Mouse (Mus musculus): ENCODE measurements around the gene Fam171a1. TPM values are rescaled to one million over a fixed set of nuclear protein-coding genes. Genes with fewer than 3 reads are reported as not detected.
"Not testable (repeated sequence)": the region's sequence is repeated elsewhere in the genome, so short reads cannot be mapped to it uniquely, and the experiment has no call there.

Gene Fam171a1
- polyA plus RNA-seq, 1 experiment from 2014 or later, result 39.6 TPM

GRCm38 (mm10) chr2:3195511-3195910, 81.5 kb downstream of the Fam171a1 start:
- no peak for TF ChIP-seq CTCF (IDR thresholded peaks at IDR 0.05)
- TF ChIP-seq EP300 (IDR thresholded peaks at IDR 0.05), result no peak
- H3K4me2 ChIP-seq (replicated peaks; ENCODE audit: low read depth, low read length), result no peak overlapping the region
- H3K36me3 ChIP-seq (ENCODE audit: insufficient read depth, low read length), result peaks cover 20% of the 10 kb centered on the region; the same call in 1 of the 2 replicates
- H3K4me3 ChIP-seq (ENCODE audit: low read depth, low read length), result no peak overlapping the region
- H3K9me3 ChIP-seq (ENCODE audit: low read length), result no peaks in the 10 kb centered on the region
- no peaks in the 10 kb centered on the region for H3K27me3 ChIP-seq (replicated peaks; ENCODE audit: insufficient read depth, low read length)
- H3K4me1 ChIP-seq (ENCODE audit: insufficient read depth, low read depth, low read length), result 0 out of 2 replicates have a peak, but pooled peaks cover 3% of the 10 kb centered on the region
- H3K27ac ChIP-seq (ENCODE audit: low read length), result no peak overlapping the region
- WGBS, result 83% methylated on average over 5 of the region's 5 CpGs
- ATAC-seq, result no peak
- DNase-seq (ENCODE audit: low spot score), result no peak
- no peak overlapping the region for H3K9ac ChIP-seq (replicated peaks; ENCODE audit: low read depth)

GRCm38 (mm10) chr2:3200422-3200821, 86.4 kb downstream of the Fam171a1 start:
- 85% methylated on average over 4 of the region's 4 CpGs for WGBS
- DNase-seq (ENCODE audit: low spot score), result no peak
- Histone ChIP-seq H3K27ac (ENCODE audit: low read length) (no peak overlapping the region), H3K4me2 (replicated peaks; ENCODE audit: low read depth, low read length) (no peak overlapping the region), H3K27me3 (replicated peaks; ENCODE audit: insufficient read depth, low read length) (no peaks in the 10 kb centered on the region), H3K4me3 (ENCODE audit: low read depth, low read length) (no peak overlapping the region), H3K9me3 (ENCODE audit: low read length) (no peaks in the 10 kb centered on the region), H3K4me1 (ENCODE audit: insufficient read depth, low read depth, low read length) (no peaks in the 10 kb centered on the region), H3K36me3 (ENCODE audit: insufficient read depth, low read length) (peaks cover 6% of the 10 kb centered on the region), H3K9ac (replicated peaks; ENCODE audit: low read depth) (no peak overlapping the region)
- TF ChIP-seq CTCF (IDR thresholded peaks at IDR 0.05), result no peak
- no peak for ATAC-seq

- Histone ChIP-seq H3K36me3 (ENCODE audit: insufficient read depth, low read length) (no peaks in the 10 kb centered on the region; the same call in 1 of the 2 replicates), H3K4me1 (ENCODE audit: insufficient read depth, low read depth, low read length) (no peaks in the 10 kb centered on the region), H3K9me3 (ENCODE audit: low read length) (no peaks in the 10 kb centered on the region), H3K27me3 (replicated peaks; ENCODE audit: insufficient read depth, low read length) (no peaks in the 10 kb centered on the region), H3K4me2 (replicated peaks; ENCODE audit: low read depth, low read length) (no peak overlapping the region), H3K27ac (ENCODE audit: low read length) (no peak overlapping the region), H3K9ac (replicated peaks; ENCODE audit: low read depth) (no peak overlapping the region), H3K4me3 (ENCODE audit: low read depth, low read length) (no peak overlapping the region)
- TF ChIP-seq CTCF (IDR thresholded peaks at IDR 0.05), result no peak
- no peak for TF ChIP-seq EP300 (IDR thresholded peaks at IDR 0.05)
- WGBS, result 86% methylated on average over 9 of the region's 9 CpGs
- DNase-seq (ENCODE audit: low spot score), result no peak
- no peak for ATAC-seq
Measured at GRCm38 (mm10) chr2:3206975-3207642, 93.1 kb downstream of the Fam171a1 start.

- Histone ChIP-seq H3K9ac (replicated peaks; ENCODE audit: low read depth) (no peak overlapping the region), H3K9me3 (ENCODE audit: low read length) (no peaks in the 10 kb centered on the region), H3K36me3 (ENCODE audit: insufficient read depth, low read length) (no peaks in the 10 kb centered on the region), H3K27me3 (replicated peaks; ENCODE audit: insufficient read depth, low read length) (no peaks in the 10 kb centered on the region), H3K27ac (ENCODE audit: low read length) (no peak overlapping the region), H3K4me3 (ENCODE audit: low read depth, low read length) (no peak overlapping the region), H3K4me2 (replicated peaks; ENCODE audit: low read depth, low read length) (no peak overlapping the region), H3K4me1 (ENCODE audit: insufficient read depth, low read depth, low read length) (no peaks in the 10 kb centered on the region)
- ATAC-seq (no peak), DNase-seq (ENCODE audit: low spot score) (no peak)
- TF ChIP-seq CTCF (IDR thresholded peaks at IDR 0.05) (no peak), EP300 (IDR thresholded peaks at IDR 0.05) (no peak)
- 82% methylated on average over 3 of the region's 3 CpGs for WGBS
Measured at GRCm38 (mm10) chr2:3215480-3215879, 101.5 kb downstream of the Fam171a1 start.

- Histone ChIP-seq H3K9ac (replicated peaks; ENCODE audit: low read depth) (no peak overlapping the region), H3K9me3 (ENCODE audit: low read length) (no peaks in the 10 kb centered on the region), H3K4me2 (replicated peaks; ENCODE audit: low read depth, low read length) (no peak overlapping the region), H3K27ac (ENCODE audit: low read length) (no peak overlapping the region), H3K4me3 (ENCODE audit: low read depth, low read length) (no peak overlapping the region), H3K4me1 (ENCODE audit: insufficient read depth, low read depth, low read length) (no peaks in the 10 kb centered on the region), H3K36me3 (ENCODE audit: insufficient read depth, low read length) (no peaks in the 10 kb centered on the region), H3K27me3 (replicated peaks; ENCODE audit: insufficient read depth, low read length) (no peaks in the 10 kb centered on the region)
- TF ChIP-seq EP300 (IDR thresholded peaks at IDR 0.05) (no peak), CTCF (IDR thresholded peaks at IDR 0.05) (no peak)
- 59% methylated on average over 10 of the region's 10 CpGs for WGBS
- DNase-seq (ENCODE audit: low spot score), result peak; percentile 40
- peak; percentile 50 for ATAC-seq
Measured at GRCm38 (mm10) chr2:3216617-3217016, 102.6 kb downstream of the Fam171a1 start.

- H3K9ac ChIP-seq (replicated peaks; ENCODE audit: low read depth); H3K4me3 ChIP-seq (ENCODE audit: low read depth, low read length); H3K27ac ChIP-seq (ENCODE audit: low read length); H3K9me3 ChIP-seq (ENCODE audit: low read length); H3K27me3 ChIP-seq (replicated peaks; ENCODE audit: insufficient read depth, low read length); H3K36me3 ChIP-seq (ENCODE audit: insufficient read depth, low read length); ATAC-seq; DNase-seq (ENCODE audit: low spot score); H3K4me1 ChIP-seq (ENCODE audit: insufficient read depth, low read depth, low read length); H3K4me2 ChIP-seq (replicated peaks; ENCODE audit: low read depth, low read length): not testable (repeated sequence)
- WGBS, result 95% methylated on average over 3 of the region's 3 CpGs
Measured at GRCm38 (mm10) chr2:3217577-3217976, 103.6 kb downstream of the Fam171a1 start.

GRCm38 (mm10) chr2:3218225-3218624, 104.2 kb downstream of the Fam171a1 start:
- ATAC-seq, result no peak
- no peaks in the 10 kb centered on the region for H3K27me3 ChIP-seq (replicated peaks; ENCODE audit: insufficient read depth, low read length)
- no peaks in the 10 kb centered on the region for H3K36me3 ChIP-seq (ENCODE audit: insufficient read depth, low read length)
- H3K9ac ChIP-seq (replicated peaks; ENCODE audit: low read depth), result no peak overlapping the region
- no peaks in the 10 kb centered on the region for H3K9me3 ChIP-seq (ENCODE audit: low read length)
- no peak overlapping the region for H3K27ac ChIP-seq (ENCODE audit: low read length)
- peak; percentile 35 for DNase-seq (ENCODE audit: low spot score)
- 70% methylated on average over 6 of the region's 6 CpGs for WGBS
- no peak overlapping the region for H3K4me2 ChIP-seq (replicated peaks; ENCODE audit: low read depth, low read length)
- H3K4me3 ChIP-seq (ENCODE audit: low read depth, low read length), result no peak overlapping the region
- no peak for TF ChIP-seq EP300 (IDR thresholded peaks at IDR 0.05)
- TF ChIP-seq CTCF (IDR thresholded peaks at IDR 0.05), result no peak
- H3K4me1 ChIP-seq (ENCODE audit: insufficient read depth, low read depth, low read length), result no peaks in the 10 kb centered on the region

Measured in lung, postnatal 0 days (tissue).